Mouse (Mus musculus) cerebellum, adult 8-10 months (tissue): ENCODE data around the gene Kcnma1.

Source experiments
- DNase-seq: peaks from one replicate; pipeline ENCODE4 v3.0.0; 2022

The Kcnma1 gene

GRCm38 (mm10) chr14:23957270-23957669 is 57.0 kb downstream of the Kcnma1 start:
- no peak for DNase-seq

GRCm38 (mm10) chr14:23943876-23944275 is 70.4 kb downstream of the Kcnma1 start:
- DNase-seq, result no peak

GRCm38 (mm10) chr14:23943152-23943551 is 71.1 kb downstream of the Kcnma1 start:
- DNase-seq, result no peak

GRCm38 (mm10) chr14:23942103-23942502 is 72.2 kb downstream of the Kcnma1 start:
- DNase-seq, result no peak

- no peak for DNase-seq
Observed at GRCm38 (mm10) chr14:23935016-23935415, 79.3 kb downstream of the Kcnma1 start.

GRCm38 (mm10) chr14:23931671-23932071 is 82.6 kb downstream of the Kcnma1 start:
- no peak for DNase-seq

- DNase-seq, result no peak
Observed at GRCm38 (mm10) chr14:23929168-23929567, 85.1 kb downstream of the Kcnma1 start.

- DNase-seq, result no peak
Observed at GRCm38 (mm10) chr14:23923356-23923755, 90.9 kb downstream of the Kcnma1 start.

- DNase-seq, result no peak
Observed at GRCm38 (mm10) chr14:23922755-23923154, 91.5 kb downstream of the Kcnma1 start.

GRCm38 (mm10) chr14:23911108-23911629 is 103.1 kb downstream of the Kcnma1 start:
- no peak for DNase-seq

GRCm38 (mm10) chr14:23908564-23908963 is 105.7 kb downstream of the Kcnma1 start:
- DNase-seq, result no peak

- no peak for DNase-seq
Observed at GRCm38 (mm10) chr14:23902636-23903279, 111.5 kb downstream of the Kcnma1 start.

- DNase-seq, result no peak
Observed at GRCm38 (mm10) chr14:23899462-23899861, 114.8 kb downstream of the Kcnma1 start.

GRCm38 (mm10) chr14:23897815-23898214 is 116.5 kb downstream of the Kcnma1 start:
- no peak for DNase-seq

- DNase-seq, result no peak
Observed at GRCm38 (mm10) chr14:23896036-23896435, 118.3 kb downstream of the Kcnma1 start.

GRCm38 (mm10) chr14:23886112-23886511 is 128.2 kb downstream of the Kcnma1 start:
- no peak for DNase-seq

- no peak for DNase-seq
Observed at GRCm38 (mm10) chr14:23885539-23885938, 128.8 kb downstream of the Kcnma1 start.

GRCm38 (mm10) chr14:23885071-23885470 is 129.2 kb downstream of the Kcnma1 start:
- no peak for DNase-seq

GRCm38 (mm10) chr14:23882001-23882400 is 132.3 kb downstream of the Kcnma1 start:
- DNase-seq, result no peak

- DNase-seq, result no peak
Observed at GRCm38 (mm10) chr14:23879331-23879730, 135.0 kb downstream of the Kcnma1 start.

- no peak for DNase-seq
Observed at GRCm38 (mm10) chr14:23877561-23877960, 136.7 kb downstream of the Kcnma1 start.

- no peak for DNase-seq
Observed at GRCm38 (mm10) chr14:23874545-23874944, 139.7 kb downstream of the Kcnma1 start.

GRCm38 (mm10) chr14:23857034-23857433 is 157.3 kb downstream of the Kcnma1 start:
- no peak for DNase-seq

GRCm38 (mm10) chr14:23854946-23855345 is 159.3 kb downstream of the Kcnma1 start:
- no peak for DNase-seq

GRCm38 (mm10) chr14:23848529-23849141 is 165.7 kb downstream of the Kcnma1 start:
- DNase-seq, result peak; percentile 11
